22 mouse cellular contexts compared by ENCODE assay signal in genomic region chr2:35293291-35293690, GRCm38 (mm10). TPM values are rescaled to one million over a fixed set of nuclear protein-coding genes. Genes with fewer than 3 reads are reported as not detected.
DNase-seq lines count a peak whose midpoint lies in the region; ATAC-seq and TF ChIP-seq lines count a peak whose summit lies in the region.
"Had no signal": no experiment of that assay in that cellular context is flagged by ENCODE, and none has a peak within 500 bp of the region (broad histone marks: within the 10 kb centered on the region; RNA-seq: fewer than 3 reads in every experiment).

No protein-coding gene starts in this region.

- intact Hi-C loops in heart, postnatal 25 days (cut with DNase I): loop anchor here (5.0 to 10.0 kb wide), 2 partner anchors 192 to 219 kb away; no protein-coding TSS in a partner anchor
- intact Hi-C loops in left cerebral cortex, postnatal 14 days (cut with DNase I): loop anchor here (10.0 kb wide), 1 partner anchor 222 kb away; no protein-coding TSS in a partner anchor

- H3K27ac ChIP-seq in heart, embryonic 13.5 days (replicated peaks): peak overlapping the region; percentile 73
- H3K27ac ChIP-seq in forebrain, postnatal 0 days (ENCODE audit: low read depth, low read length): no peak overlapping the region
- H3K27ac ChIP-seq: embryonic facial prominence, embryonic 13.5 days; forebrain, embryonic 12.5 days; gastrocnemius, adult 2 months; hindbrain, embryonic 12.5 days; kidney, postnatal 0 days had no signal

- H3K4me2 ChIP-seq in heart, embryonic 13.5 days: no peak overlapping the region
- no peak overlapping the region for H3K4me2 ChIP-seq in forebrain, postnatal 0 days (ENCODE audit: low read depth)
- H3K4me2 ChIP-seq: embryonic facial prominence, embryonic 13.5 days; forebrain, embryonic 12.5 days; hindbrain, embryonic 12.5 days had no signal

- peaks cover 22% of the 10 kb centered on the region for H3K4me1 ChIP-seq in heart, embryonic 13.5 days
- H3K4me1 ChIP-seq in forebrain, postnatal 0 days (ENCODE audit: insufficient read depth): no peaks in the 10 kb centered on the region
- H3K4me1 ChIP-seq: embryonic facial prominence, embryonic 13.5 days; forebrain, embryonic 12.5 days; hindbrain, embryonic 12.5 days had no signal

- peaks cover 76% of the 10 kb centered on the region for H3K36me3 ChIP-seq in heart, embryonic 13.5 days
- H3K36me3 ChIP-seq in forebrain, postnatal 0 days (ENCODE audit: insufficient read depth): no peaks in the 10 kb centered on the region
- H3K36me3 ChIP-seq: forebrain, embryonic 12.5 days; hindbrain, embryonic 12.5 days had no signal

- ATAC-seq in heart, embryonic 13.5 days (ENCODE audit: extremely low read depth, insufficient number of reproducible peaks, low FRiP score, low TSS enrichment): no peak
- no peak for ATAC-seq in activated CD4-positive, CD25-positive, alpha-beta regulatory T cell, adult 4 months
- ATAC-seq in forebrain, postnatal 0 days: no peak
- ATAC-seq: hindbrain, embryonic 16.5 days; inflammation-experienced regulatory T-cells, adult 6 months had no signal

- H3K4me3 ChIP-seq in heart, embryonic 13.5 days: no peak overlapping the region
- no peak overlapping the region for H3K4me3 ChIP-seq in forebrain, postnatal 0 days (ENCODE audit: low read depth, low read length)
- H3K4me3 ChIP-seq: embryonic facial prominence, embryonic 13.5 days; forebrain, embryonic 12.5 days; hindbrain, embryonic 12.5 days had no signal

- TF ChIP-seq CTCF in forebrain, postnatal 0 days (IDR thresholded peaks at IDR 0.05; ENCODE audit: low read depth): no peak

- WGBS in heart, embryonic 13.5 days: 77% methylated on average over 8 of the region's 8 CpGs
- 91% methylated on average over 8 of the region's 8 CpGs for WGBS in forebrain, postnatal 0 days

- H3K9ac ChIP-seq in heart, embryonic 13.5 days: no peak overlapping the region
- H3K9ac ChIP-seq in forebrain, postnatal 0 days: no peak overlapping the region
- H3K9ac ChIP-seq: embryonic facial prominence, embryonic 13.5 days; forebrain, embryonic 12.5 days; hindbrain, embryonic 12.5 days had no signal

- H3K9me3 ChIP-seq in heart, embryonic 13.5 days: no peaks in the 10 kb centered on the region
- H3K9me3 ChIP-seq in forebrain, postnatal 0 days (ENCODE audit: low read length): no peaks in the 10 kb centered on the region
- H3K9me3 ChIP-seq: embryonic facial prominence, embryonic 13.5 days; forebrain, embryonic 12.5 days; hindbrain, embryonic 12.5 days had no signal

- no peak for DNase-seq in heart, postnatal 25 days (ENCODE audit: low spot score)
- DNase-seq in brain, adult 2 months (ENCODE audit: low read depth, low spot score): peak; percentile 27
- DNase-seq in cerebellum, adult 8-10 months: peak; percentile 25
- DNase-seq in cerebellum, postnatal 14 days: peak; percentile 65 to 70
- DNase-seq in forebrain, postnatal 0 days: no peak
- DNase-seq in left cerebral cortex, postnatal 14 days (ENCODE audit: low spot score in 2 of 2): no peak
- DNase-seq: adrenal gland, adult 8-10 months; adrenal gland, postnatal 36 days; gastrocnemius, adult 2 months; gastrocnemius, postnatal 25 days; heart, postnatal 4 days; kidney, adult 11 months; kidney, adult 9 months had no signal

- no peaks in the 10 kb centered on the region; the same call in 1 of the 2 replicates for H3K27me3 ChIP-seq in heart, embryonic 13.5 days (replicated peaks)
- H3K27me3 ChIP-seq in forebrain, postnatal 0 days (ENCODE audit: insufficient read depth, low read length): no peaks in the 10 kb centered on the region
- H3K27me3 ChIP-seq: CH12.LX; embryonic facial prominence, embryonic 13.5 days; forebrain, embryonic 12.5 days; hindbrain, embryonic 12.5 days had no signal

RNA-seq across cellular contexts. Expression of gene Gsn, which starts 37.1 kb away (rescaled TPM):
- 205 and 215 TPM in 2 replicates for polyA plus RNA-seq in heart, embryonic 13.5 days (2015; fragmentation: Nextera tagmentation; extraction: Ambion mirVana)
- total RNA-seq in heart, postnatal 25 days (2021): 100 to 1,000 TPM; 860 to 960 TPM
- polyA plus RNA-seq in activated CD4-positive, CD25-positive, alpha-beta regulatory T cell, adult 4 months (2017; shearing (Covaris generic)): 10 to 100 TPM; 27.2 to 28.3 TPM
- total RNA-seq in forebrain, postnatal 0 days (2014; rRNA removed): 24.3 and 30.3 TPM in 2 replicates
- polyA plus RNA-seq in forebrain, postnatal 0 days (2015; fragmentation: Nextera tagmentation; extraction: Ambion mirVana): 24.3 and 27.2 TPM in 2 replicates
- total RNA-seq in left cerebral cortex, postnatal 14 days (2021): 10 to 100 TPM; 49.4 to 81.5 TPM

RNA-seq across cellular contexts. Expression of gene Stom, which starts 43.5 kb away (rescaled TPM):
- 40.3 and 43.0 TPM in 2 replicates for polyA plus RNA-seq in heart, embryonic 13.5 days (2015; fragmentation: Nextera tagmentation; extraction: Ambion mirVana)
- 10 to 100 TPM; 64.4 to 68.1 TPM for total RNA-seq in heart, postnatal 25 days (2021)
- polyA plus RNA-seq in activated CD4-positive, CD25-positive, alpha-beta regulatory T cell, adult 4 months (2017; shearing (Covaris generic)): 1 to 10 TPM; 2.7 to 4.0 TPM
- 16.9 and 23.3 TPM in 2 replicates for total RNA-seq in forebrain, postnatal 0 days (2014; rRNA removed)
- polyA plus RNA-seq in forebrain, postnatal 0 days (2015; fragmentation: Nextera tagmentation; extraction: Ambion mirVana): 16.2 and 18.9 TPM in 2 replicates
- 10 to 100 TPM in 1 of 2 experiments, 1 to 10 TPM in 1; 8.0 to 10.1 TPM for total RNA-seq in left cerebral cortex, postnatal 14 days (2021)

Comparison
In these comparisons a context has a peak if more than half of its experiments do, and no peak if none do; other contexts are left out.
1. DNase-seq: peak in brain, adult 2 months (single experiment), cerebellum, adult 8-10 months (single experiment) and cerebellum, postnatal 14 days (2 of 2); none in heart, postnatal 25 days (single experiment), forebrain, postnatal 0 days (single experiment) and left cerebral cortex, postnatal 14 days (0 of 2).
2. RNA of gene Gsn, which starts 37.1 kb away (total RNA-seq): 860 to 960 TPM in heart, postnatal 25 days; 49.4 to 81.5 TPM in left cerebral cortex, postnatal 14 days and 24.3 to 30.3 TPM in forebrain, postnatal 0 days; every median in the first group is over 10 times any median in the second.